In the genomic region with DNA sequence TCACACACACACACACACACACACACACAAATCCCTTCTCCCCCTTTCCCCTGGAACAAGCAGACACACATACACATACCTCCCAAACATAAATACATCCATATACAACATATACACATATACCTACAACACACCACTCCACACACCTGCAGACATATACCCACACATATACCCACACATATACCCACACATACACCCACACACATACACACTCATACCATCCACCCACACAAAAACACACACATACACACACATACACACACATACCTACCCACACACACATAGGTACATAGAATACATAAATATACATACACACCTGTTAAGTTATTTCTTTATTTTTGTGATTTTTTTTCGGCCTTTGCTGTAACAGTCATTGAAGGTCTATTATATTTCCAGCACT, we compare ENCODE assay signal across 22 mouse cellular contexts. TPM values are rescaled to one million over a fixed set of nuclear protein-coding genes. Genes with fewer than 3 reads are reported as not detected.
DNase-seq lines count a peak whose midpoint lies in the region; ATAC-seq and TF ChIP-seq lines count a peak whose summit lies in the region.
"Had no signal": no experiment of that assay in that cellular context is flagged by ENCODE, and none has a peak within 500 bp of the region (broad histone marks: within the 10 kb centered on the region; RNA-seq: fewer than 3 reads in every experiment).

No protein-coding gene starts in this region.

- H3K27me3 ChIP-seq in embryonic facial prominence, embryonic 11.5 days (ENCODE audit: control insufficient read depth, insufficient read depth, low read length), result no peaks in the 10 kb centered on the region
- H3K27me3 ChIP-seq in embryonic facial prominence, embryonic 10.5 days (replicated peaks; ENCODE audit: low read depth, poor library complexity, severe bottlenecking), result 0 out of 2 replicates have a peak, but pooled peaks cover 12% of the 10 kb centered on the region
- peaks cover 6% of the 10 kb centered on the region for H3K27me3 ChIP-seq in limb, embryonic 13.5 days
- no peaks in the 10 kb centered on the region for H3K27me3 ChIP-seq in limb, embryonic 10.5 days (ENCODE audit: low read depth, poor library complexity, severe bottlenecking)
- H3K27me3 ChIP-seq: CH12.LX, Patski had no signal

- H3K9me3 ChIP-seq in embryonic facial prominence, embryonic 11.5 days (replicated peaks; ENCODE audit: control insufficient read depth, low read length), result no peaks in the 10 kb centered on the region
- no peaks in the 10 kb centered on the region for H3K9me3 ChIP-seq in embryonic facial prominence, embryonic 10.5 days
- no peaks in the 10 kb centered on the region for H3K9me3 ChIP-seq in limb, embryonic 13.5 days
- no peaks in the 10 kb centered on the region for H3K9me3 ChIP-seq in limb, embryonic 10.5 days (replicated peaks)

- H3K36me3 ChIP-seq in embryonic facial prominence, embryonic 11.5 days (replicated peaks; ENCODE audit: control insufficient read depth, insufficient read depth, low read depth, low read length), result no peaks in the 10 kb centered on the region
- H3K36me3 ChIP-seq in embryonic facial prominence, embryonic 10.5 days (replicated peaks), result no peaks in the 10 kb centered on the region
- no peaks in the 10 kb centered on the region for H3K36me3 ChIP-seq in limb, embryonic 13.5 days
- no peaks in the 10 kb centered on the region for H3K36me3 ChIP-seq in limb, embryonic 10.5 days
- H3K36me3 ChIP-seq: G1E had no signal

- 70% methylated on average over 1 of the region's 1 CpGs for WGBS in embryonic facial prominence, embryonic 11.5 days
- WGBS in embryonic facial prominence, embryonic 10.5 days, result 70% methylated on average over 1 of the region's 1 CpGs
- 65% methylated on average over 1 of the region's 1 CpGs for WGBS in limb, embryonic 13.5 days
- WGBS in limb, embryonic 10.5 days, result 84% methylated on average over 1 of the region's 1 CpGs

- no peak for DNase-seq in embryonic facial prominence, embryonic 11.5 days (ENCODE audit: low spot score)
- DNase-seq in embryonic facial prominence, embryonic 10.5 days (ENCODE audit: low spot score), result no peak
- no peak for DNase-seq in layer of hippocampus, adult 2 months (ENCODE audit: low spot score in 2 of 2)
- DNase-seq in layer of hippocampus, adult 9-11 months, result no peak
- DNase-seq in limb, embryonic 10.5 days (ENCODE audit: low spot score), result no peak
- DNase-seq: adrenal gland, adult 2 months; adrenal gland, adult 8-10 months; adrenal gland, postnatal 10 days; adrenal gland, postnatal 14 days; adrenal gland, postnatal 25 days; adrenal gland, postnatal 36 days; B cell, adult 2 months; cerebellum, adult 11 months; cerebellum, adult 11-12 months; cerebellum, adult 18-20 months had no signal

- H3K4me3 ChIP-seq in embryonic facial prominence, embryonic 11.5 days (ENCODE audit: low read depth, low read length), result no peak overlapping the region
- no peak overlapping the region for H3K4me3 ChIP-seq in embryonic facial prominence, embryonic 10.5 days
- H3K4me3 ChIP-seq in layer of hippocampus, adult 2 months, result no peak overlapping the region
- no peak overlapping the region for H3K4me3 ChIP-seq in limb, embryonic 13.5 days
- no peak overlapping the region for H3K4me3 ChIP-seq in limb, embryonic 10.5 days

- no peak for TF ChIP-seq CTCF in layer of hippocampus, adult 2 months (conservative IDR thresholded peaks at IDR 0.05)

- no peak overlapping the region for H3K4me2 ChIP-seq in embryonic facial prominence, embryonic 11.5 days (ENCODE audit: low read depth, low read length)
- no peak overlapping the region for H3K4me2 ChIP-seq in limb, embryonic 13.5 days (replicated peaks)

- no peak overlapping the region for H3K27ac ChIP-seq in embryonic facial prominence, embryonic 11.5 days (replicated peaks; ENCODE audit: low read depth, low read length)
- no peak overlapping the region for H3K27ac ChIP-seq in embryonic facial prominence, embryonic 10.5 days (replicated peaks)
- H3K27ac ChIP-seq in layer of hippocampus, adult 2 months, result peak overlapping the region; percentile 59; the same call in 1 of the 2 replicates
- H3K27ac ChIP-seq in limb, embryonic 13.5 days, result no peak overlapping the region
- no peak overlapping the region for H3K27ac ChIP-seq in limb, embryonic 10.5 days

- ATAC-seq in embryonic facial prominence, embryonic 11.5 days (replicated peaks; ENCODE audit: insufficient number of reproducible peaks, low FRiP score, low TSS enrichment, low read depth), result peak; percentile 56; the same call in 1 of the 2 replicates
- ATAC-seq in limb, embryonic 13.5 days (ENCODE audit: low FRiP score, low read depth), result peak; percentile 51; the same call in 1 of the 2 replicates
- ATAC-seq: activated CD4-positive, CD25-positive, alpha-beta regulatory T cell, adult 4 months; CD4-positive, CD25-positive, alpha-beta regulatory T cell, adult 4 months; Patski had no signal

- H3K9ac ChIP-seq in embryonic facial prominence, embryonic 11.5 days (replicated peaks; ENCODE audit: low read length), result no peak overlapping the region
- H3K9ac ChIP-seq in limb, embryonic 13.5 days, result no peak overlapping the region

- H3K4me1 ChIP-seq in embryonic facial prominence, embryonic 11.5 days (ENCODE audit: control insufficient read depth, insufficient read depth, low read length), result no peaks in the 10 kb centered on the region
- peaks cover 11% of the 10 kb centered on the region for H3K4me1 ChIP-seq in embryonic facial prominence, embryonic 10.5 days
- no peaks in the 10 kb centered on the region for H3K4me1 ChIP-seq in limb, embryonic 13.5 days
- H3K4me1 ChIP-seq in limb, embryonic 10.5 days, result no peaks in the 10 kb centered on the region

RNA-seq across cellular contexts. Expression of a gene that starts 38.3 kb away (rescaled TPM):
- 35.6 and 41.4 TPM in 2 replicates for polyA plus RNA-seq in embryonic facial prominence, embryonic 11.5 days (2014; fragmentation: Nextera tagmentation; extraction: Ambion mirVana)
- 41.4 and 43.8 TPM in 2 replicates for polyA plus RNA-seq in embryonic facial prominence, embryonic 10.5 days (2016; fragmentation: Nextera tagmentation; extraction: Ambion mirVana)
- not detected for total RNA-seq in layer of hippocampus, adult 2 months (2021)
- 21.2 and 26.3 TPM in 2 replicates for polyA plus RNA-seq in limb, embryonic 13.5 days (2015; fragmentation: Nextera tagmentation; extraction: Ambion mirVana)
- 25.6 and 39.1 TPM in 2 replicates for polyA plus RNA-seq in limb, embryonic 10.5 days (2016; fragmentation: Nextera tagmentation; extraction: Ambion mirVana)
- total RNA-seq: adrenal gland, postnatal 14 days; adrenal gland, postnatal 36 days; CH12.LX; MEL had no signal
- polyA plus RNA-seq: activated CD4-positive, CD25-positive, alpha-beta regulatory T cell, adult 4 months; G1E had no signal
